Mouse (Mus musculus): Measurements from ENCODE around the gene A930033H14Rik.

DNA sequence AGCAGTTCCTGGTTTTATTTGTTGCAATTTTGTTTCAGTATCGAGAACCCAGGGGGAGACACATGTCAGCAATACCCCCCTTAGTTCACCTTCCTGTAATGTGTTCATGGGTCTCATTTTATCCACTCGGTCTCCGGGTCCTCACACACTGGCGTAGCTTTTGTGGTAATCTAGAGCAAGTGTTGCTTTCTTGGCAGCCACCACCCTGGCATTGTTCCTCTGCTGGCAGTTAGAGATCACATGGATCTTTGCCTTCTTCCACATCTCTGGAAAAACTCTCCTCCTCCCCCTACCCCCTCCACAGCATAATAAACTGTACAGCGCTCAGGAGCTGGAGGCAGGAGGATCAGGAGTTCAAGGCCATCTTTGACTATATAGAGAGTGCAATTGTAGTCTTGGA lies 20.6 kb downstream of the A930033H14Rik start:
- no peak for TF ChIP-seq POLR2A (IDR thresholded peaks at IDR 0.05; ENCODE audit: low read depth, low read length)
- TF ChIP-seq CTCF (IDR thresholded peaks at IDR 0.05; ENCODE audit: extremely low read depth, insufficient read length, insufficient replicate concordance, low read depth, low read length), result no peak

Data from small intestine, adult 2 months (tissue).